Mouse (Mus musculus) intestine, embryonic 14.5 days (tissue): ENCODE results near the gene Fgf11. TPM values are rescaled to one million over a fixed set of nuclear protein-coding genes. Genes with fewer than 3 reads are reported as not detected.

Source experiments
- polyA plus RNA-seq: library from polyadenylated mRNA; unstranded; fragments of >200 nt; fragmentation: Nextera tagmentation; extraction: Ambion mirVana; gene quantifications from 2 replicates; pipeline ENCODE4 v1.2.1, GENCODE M21; 2014

The Fgf11 gene
- polyA plus RNA-seq, 1 experiment from 2014 or later, result 1.4 TPM

Other genes starting within 250 kb of the Fgf11 start
- 4.0 and 4.9 TPM in 2 replicates for gene Efnb3, start 241.7 kb downstream of the Fgf11 start, polyA plus RNA-seq
- 26.8 and 31.8 TPM in 2 replicates for gene Wrap53, start 221.6 kb downstream of the Fgf11 start, polyA plus RNA-seq
- gene Trp53, start 221.5 kb downstream of the Fgf11 start, polyA plus RNA-seq, result 176 and 192 TPM in 2 replicates
- gene Atp1b2, start 195.9 kb downstream of the Fgf11 start, polyA plus RNA-seq, result 7.3 and 8.2 TPM in 2 replicates
- not detected in 2 replicates for gene Shbg, start 184.0 kb downstream of the Fgf11 start, polyA plus RNA-seq
- 16.8 and 18.1 TPM in 2 replicates for gene Sat2, start 179.8 kb downstream of the Fgf11 start, polyA plus RNA-seq
- 22.6 and 23.0 TPM in 2 replicates for gene Fxr2, start 168.9 kb downstream of the Fgf11 start, polyA plus RNA-seq
- 0.35 TPM in 1 of 2 replicates, not detected in the other for gene Sox15, start 146.5 kb downstream of the Fgf11 start, polyA plus RNA-seq
- 32.1 and 39.3 TPM in 2 replicates for gene Mpdu1, start 139.2 kb downstream of the Fgf11 start, polyA plus RNA-seq
- gene Cd68, start 135.7 kb downstream of the Fgf11 start, polyA plus RNA-seq, result 12.4 and 16.3 TPM in 2 replicates
- 645 and 692 TPM in 2 replicates for gene Eif4a1, start 129.4 kb downstream of the Fgf11 start, polyA plus RNA-seq
- 79.1 and 90.8 TPM in 2 replicates for gene Senp3, start 119.8 kb downstream of the Fgf11 start, polyA plus RNA-seq
- 0.48 TPM in 1 of 2 replicates, not detected in the other for gene Tnfsf13, start 116.1 kb downstream of the Fgf11 start, polyA plus RNA-seq
- gene Tnfsf12, start 106.0 kb downstream of the Fgf11 start, polyA plus RNA-seq, result 8.0 and 9.4 TPM in 2 replicates
- gene Tnfsfm13, start 105.8 kb downstream of the Fgf11 start, polyA plus RNA-seq, result 2.3 and 3.7 TPM in 2 replicates
- 35.2 and 38.7 TPM in 2 replicates for gene Polr2a, start 43.2 kb downstream of the Fgf11 start, polyA plus RNA-seq
- not detected in 2 replicates for gene Slc35g3, start 39.9 kb downstream of the Fgf11 start, polyA plus RNA-seq
- 2.8 and 3.3 TPM in 2 replicates for gene Zbtb4, start 35.9 kb downstream of the Fgf11 start, polyA plus RNA-seq
- gene Chrnb1, start 5.9 kb downstream of the Fgf11 start, polyA plus RNA-seq, result 3.5 and 4.4 TPM in 2 replicates
- gene Tmem102, start 3.8 kb upstream of the Fgf11 start, polyA plus RNA-seq, result 16.1 and 22.9 TPM in 2 replicates
- not detected in 2 replicates for gene Gm39566, start 13.4 kb upstream of the Fgf11 start, polyA plus RNA-seq
- gene Spem2, start 16.6 kb upstream of the Fgf11 start, polyA plus RNA-seq, result not detected in 2 replicates
- gene Spem1, start 20.3 kb upstream of the Fgf11 start, polyA plus RNA-seq, result 0.17 TPM in 1 of 2 replicates, not detected in the other
- 8.5 TPM in 2 replicates for gene Nlgn2, start 35.9 kb upstream of the Fgf11 start, polyA plus RNA-seq
- gene Tmem256, start 36.7 kb upstream of the Fgf11 start, polyA plus RNA-seq, result 436 and 455 TPM in 2 replicates
- gene Plscr3, start 44.5 kb upstream of the Fgf11 start, polyA plus RNA-seq, result 92.1 and 94.4 TPM in 2 replicates
- gene Tnk1, start 56.9 kb upstream of the Fgf11 start, polyA plus RNA-seq, result 10.3 and 12.2 TPM in 2 replicates
- 0.38 TPM in 1 of 2 replicates, not detected in the other for gene Tmem95, start 76.2 kb upstream of the Fgf11 start, polyA plus RNA-seq
- 3.5 and 4.4 TPM in 2 replicates for gene Kctd11, start 79.5 kb upstream of the Fgf11 start, polyA plus RNA-seq
- gene Acap1, start 93.7 kb upstream of the Fgf11 start, polyA plus RNA-seq, result 8.1 and 9.3 TPM in 2 replicates
- 8.8 and 10.7 TPM in 2 replicates for gene 2810408A11Rik, start 99.1 kb upstream of the Fgf11 start, polyA plus RNA-seq
- gene Neurl4, start 99.2 kb upstream of the Fgf11 start, polyA plus RNA-seq, result 13.3 and 14.5 TPM in 2 replicates
- gene Gps2, start 112.0 kb upstream of the Fgf11 start, polyA plus RNA-seq, result 71.2 and 72.3 TPM in 2 replicates
- gene Eif5a, start 120.1 kb upstream of the Fgf11 start, polyA plus RNA-seq, result 1,854 and 1,877 TPM in 2 replicates
- gene Ybx2, start 133.9 kb upstream of the Fgf11 start, polyA plus RNA-seq, result 4.6 and 4.8 TPM in 2 replicates
- gene Slc2a4, start 146.3 kb upstream of the Fgf11 start, polyA plus RNA-seq, result 25.8 and 32.2 TPM in 2 replicates
- gene Cldn7, start 162.9 kb upstream of the Fgf11 start, polyA plus RNA-seq, result 425 and 461 TPM in 2 replicates
- gene Ctdnep1, start 179.3 kb upstream of the Fgf11 start, polyA plus RNA-seq, result 28.6 and 29.3 TPM in 2 replicates
- 104 and 119 TPM in 2 replicates for gene Elp5, start 180.7 kb upstream of the Fgf11 start, polyA plus RNA-seq
- gene Gabarap, start 189.3 kb upstream of the Fgf11 start, polyA plus RNA-seq, result 481 and 495 TPM in 2 replicates
- 37.6 and 43.9 TPM in 2 replicates for gene Phf23, start 193.9 kb upstream of the Fgf11 start, polyA plus RNA-seq
- 32.0 and 32.6 TPM in 2 replicates for gene Dvl2, start 198.7 kb upstream of the Fgf11 start, polyA plus RNA-seq
- 72.8 and 73.8 TPM in 2 replicates for gene Acadvl, start 213.6 kb upstream of the Fgf11 start, polyA plus RNA-seq
- gene Dlg4, start 215.1 kb upstream of the Fgf11 start, polyA plus RNA-seq, result 7.7 and 8.6 TPM in 2 replicates